Mouse (Mus musculus): ENCODE data around the gene Bckdhb. TPM values are rescaled to one million over a fixed set of nuclear protein-coding genes. Genes with fewer than 3 reads are reported as not detected.

Bckdhb gene
- polyA plus RNA-seq, 1 experiment from 2014 or later: 47.6 TPM

DNA sequence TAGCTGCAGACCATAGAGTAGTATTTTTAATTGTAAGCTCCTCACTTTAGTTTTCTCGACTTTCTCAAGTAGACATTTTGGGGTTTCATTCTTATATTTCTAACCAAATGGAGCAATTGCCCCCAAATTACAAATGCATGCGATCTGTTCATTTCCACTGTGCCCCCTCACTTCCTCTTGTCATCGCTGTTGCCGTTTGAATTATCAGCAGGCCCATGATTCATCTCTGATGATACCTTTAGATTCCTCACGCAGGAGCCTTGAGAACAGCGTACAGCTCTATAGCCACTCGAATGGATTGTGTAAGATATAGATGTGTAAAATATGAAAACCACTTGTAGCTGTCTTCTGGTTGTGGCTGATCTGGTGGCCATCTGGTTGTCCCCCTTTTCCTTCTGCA lies 183.6 kb downstream of the Bckdhb start:
- Histone ChIP-seq H3K27ac (ENCODE audit: low read depth) (no peak overlapping the region), H3K4me1 (ENCODE audit: insufficient read depth) (peaks cover 13% of the 10 kb centered on the region; the same call in 1 of the 2 replicates), H3K4me2 (no peak overlapping the region), H3K27me3 (ENCODE audit: insufficient read depth, low read length) (no peaks in the 10 kb centered on the region), H3K36me3 (ENCODE audit: insufficient read depth) (no peaks in the 10 kb centered on the region), H3K9me3 (ENCODE audit: low read depth, low read length) (no peaks in the 10 kb centered on the region), H3K9ac (no peak overlapping the region), H3K4me3 (ENCODE audit: low read depth, low read length) (no peak overlapping the region)
- WGBS: 74% methylated on average over 7 of the region's 7 CpGs
- ATAC-seq (ENCODE audit: insufficient read depth) (no peak), DNase-seq (no peak)
- TF ChIP-seq CTCF (IDR thresholded peaks at IDR 0.05; ENCODE audit: low read depth): no peak

DNA sequence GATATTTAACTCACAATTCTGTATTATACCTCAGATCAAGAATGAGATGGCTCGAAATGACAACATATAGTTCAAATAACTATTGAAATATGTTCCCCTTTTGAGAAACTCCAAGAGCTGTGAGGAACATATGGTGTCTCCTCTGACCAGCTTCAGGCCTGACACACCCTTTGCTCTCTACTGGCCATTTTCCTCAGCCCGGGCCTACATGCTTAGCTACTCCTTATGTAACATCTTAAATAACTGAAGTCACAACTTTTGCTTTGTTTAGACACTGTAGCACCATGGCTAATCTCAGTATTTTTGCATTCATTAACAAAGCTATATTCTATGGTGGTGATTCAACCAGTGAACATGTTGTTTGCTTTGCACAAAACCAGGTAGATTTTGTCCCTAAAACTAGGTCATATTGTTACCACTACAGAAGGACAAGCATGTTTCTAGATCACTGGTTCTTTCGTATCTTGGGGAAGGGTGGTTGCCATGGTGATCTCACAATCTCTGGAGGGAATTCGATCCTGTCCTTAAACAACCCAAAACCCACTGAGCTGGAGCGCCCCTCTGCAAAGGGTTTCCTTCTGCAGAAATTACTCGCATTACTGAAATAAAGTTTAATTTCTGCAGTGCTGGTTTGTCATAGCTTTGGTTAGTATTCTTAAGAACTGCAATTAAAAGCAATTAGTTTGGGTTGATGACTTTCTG lies 185.0 kb downstream of the Bckdhb start:
- H3K9ac ChIP-seq: no peak overlapping the region
- no peaks in the 10 kb centered on the region for H3K9me3 ChIP-seq (ENCODE audit: low read depth, low read length)
- H3K4me1 ChIP-seq (ENCODE audit: insufficient read depth): peaks cover 13% of the 10 kb centered on the region; the same call in 1 of the 2 replicates
- H3K36me3 ChIP-seq (ENCODE audit: insufficient read depth): no peaks in the 10 kb centered on the region
- TF ChIP-seq CTCF (IDR thresholded peaks at IDR 0.05; ENCODE audit: low read depth): no peak
- H3K4me2 ChIP-seq: no peak overlapping the region
- no peak overlapping the region for H3K27ac ChIP-seq (ENCODE audit: low read depth)
- 55% methylated on average over 6 of the region's 6 CpGs for WGBS
- H3K27me3 ChIP-seq (ENCODE audit: insufficient read depth, low read length): no peaks in the 10 kb centered on the region
- DNase-seq (no peak), ATAC-seq (ENCODE audit: insufficient read depth) (no peak)
- no peak overlapping the region for H3K4me3 ChIP-seq (ENCODE audit: low read depth, low read length)

DNA sequence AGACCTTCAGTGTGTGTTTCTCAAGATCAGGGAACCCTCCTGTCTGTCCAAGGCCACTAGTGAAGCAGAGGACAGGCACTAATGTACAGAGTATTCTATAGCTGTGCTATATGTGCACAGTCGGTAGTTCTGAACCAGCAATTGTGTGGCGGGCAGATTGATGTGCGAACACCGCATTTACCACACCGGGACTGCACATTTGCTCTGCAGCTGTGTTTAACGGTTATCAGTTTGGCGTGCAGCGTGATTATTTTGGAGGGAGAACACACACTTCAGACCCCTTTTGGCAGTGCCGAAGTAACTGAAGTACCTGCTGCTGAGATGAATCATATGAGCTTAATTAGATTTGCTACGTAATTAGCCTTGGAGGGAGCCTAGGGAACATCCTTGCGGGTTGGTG lies 185.7 kb downstream of the Bckdhb start:
- ATAC-seq (ENCODE audit: insufficient read depth) (peak; percentile 8; the same call in 1 of the 2 replicates), DNase-seq (no peak)
- Histone ChIP-seq H3K36me3 (ENCODE audit: insufficient read depth) (no peaks in the 10 kb centered on the region), H3K9ac (no peak overlapping the region), H3K4me2 (peak overlapping the region; percentile 40; the same call in 1 of the 2 replicates), H3K27me3 (ENCODE audit: insufficient read depth, low read length) (no peaks in the 10 kb centered on the region), H3K4me1 (ENCODE audit: insufficient read depth) (peaks cover 13% of the 10 kb centered on the region; the same call in 1 of the 2 replicates), H3K27ac (ENCODE audit: low read depth) (no peak overlapping the region), H3K4me3 (ENCODE audit: low read depth, low read length) (no peak overlapping the region), H3K9me3 (ENCODE audit: low read depth, low read length) (no peaks in the 10 kb centered on the region)
- TF ChIP-seq CTCF (IDR thresholded peaks at IDR 0.05; ENCODE audit: low read depth): no peak
- 25% methylated on average over 11 of the region's 11 CpGs for WGBS

- Histone ChIP-seq H3K9me3 (ENCODE audit: low read depth, low read length) (no peaks in the 10 kb centered on the region), H3K27me3 (ENCODE audit: insufficient read depth, low read length) (no peaks in the 10 kb centered on the region), H3K36me3 (ENCODE audit: insufficient read depth) (no peaks in the 10 kb centered on the region), H3K4me3 (ENCODE audit: low read depth, low read length) (no peak overlapping the region), H3K4me2 (peak overlapping the region; percentile 12; the same call in 1 of the 2 replicates), H3K27ac (ENCODE audit: low read depth) (no peak overlapping the region), H3K9ac (no peak overlapping the region), H3K4me1 (ENCODE audit: insufficient read depth) (peaks cover 9% of the 10 kb centered on the region; the same call in 1 of the 2 replicates)
- TF ChIP-seq CTCF (IDR thresholded peaks at IDR 0.05; ENCODE audit: low read depth): no peak
- DNase-seq: no peak
- ATAC-seq (ENCODE audit: insufficient read depth): no peak
- WGBS: 40% methylated on average over 1 of the region's 1 CpGs
Observed at GRCm38 (mm10) chr9:84112319-84112718, 187.4 kb downstream of the Bckdhb start.

- 49% methylated on average over 12 of the region's 12 CpGs for WGBS
- no peaks in the 10 kb centered on the region for H3K9me3 ChIP-seq (ENCODE audit: low read depth, low read length)
- 0 out of 2 replicates have a peak, but pooled peaks cover 5% of the 10 kb centered on the region for H3K4me1 ChIP-seq (ENCODE audit: insufficient read depth)
- ATAC-seq (ENCODE audit: insufficient read depth): peak; percentile 52; the same call in 1 of the 2 replicates
- DNase-seq: no peak
- no peak overlapping the region for H3K27ac ChIP-seq (ENCODE audit: low read depth)
- H3K4me2 ChIP-seq: peak overlapping the region; percentile 12; the same call in 1 of the 2 replicates
- TF ChIP-seq CTCF (IDR thresholded peaks at IDR 0.05; ENCODE audit: low read depth): no peak
- no peak overlapping the region for H3K4me3 ChIP-seq (ENCODE audit: low read depth, low read length)
- H3K9ac ChIP-seq: no peak overlapping the region
- H3K27me3 ChIP-seq (ENCODE audit: insufficient read depth, low read length): no peaks in the 10 kb centered on the region
- H3K36me3 ChIP-seq (ENCODE audit: insufficient read depth): no peaks in the 10 kb centered on the region
Observed at GRCm38 (mm10) chr9:84112842-84113568, 188.1 kb downstream of the Bckdhb start.

- no peak overlapping the region for H3K27ac ChIP-seq (ENCODE audit: low read depth)
- H3K36me3 ChIP-seq (ENCODE audit: insufficient read depth): no peaks in the 10 kb centered on the region
- no peak for ATAC-seq (ENCODE audit: insufficient read depth)
- H3K4me2 ChIP-seq: peak overlapping the region; percentile 53
- WGBS: 37% methylated on average over 13 of the region's 13 CpGs
- 0 out of 2 replicates have a peak, but pooled peaks cover 5% of the 10 kb centered on the region for H3K4me1 ChIP-seq (ENCODE audit: insufficient read depth)
- peak overlapping the region; percentile 22 for H3K4me3 ChIP-seq (ENCODE audit: low read depth, low read length)
- peak overlapping the region; percentile 16; the same call in 1 of the 2 replicates for H3K9ac ChIP-seq
- H3K9me3 ChIP-seq (ENCODE audit: low read depth, low read length): no peaks in the 10 kb centered on the region
- peak; percentile 48 for DNase-seq
- H3K27me3 ChIP-seq (ENCODE audit: insufficient read depth, low read length): no peaks in the 10 kb centered on the region
- TF ChIP-seq CTCF (IDR thresholded peaks at IDR 0.05; ENCODE audit: low read depth): no peak
Observed at GRCm38 (mm10) chr9:84114254-84114653, 189.3 kb downstream of the Bckdhb start.

DNA sequence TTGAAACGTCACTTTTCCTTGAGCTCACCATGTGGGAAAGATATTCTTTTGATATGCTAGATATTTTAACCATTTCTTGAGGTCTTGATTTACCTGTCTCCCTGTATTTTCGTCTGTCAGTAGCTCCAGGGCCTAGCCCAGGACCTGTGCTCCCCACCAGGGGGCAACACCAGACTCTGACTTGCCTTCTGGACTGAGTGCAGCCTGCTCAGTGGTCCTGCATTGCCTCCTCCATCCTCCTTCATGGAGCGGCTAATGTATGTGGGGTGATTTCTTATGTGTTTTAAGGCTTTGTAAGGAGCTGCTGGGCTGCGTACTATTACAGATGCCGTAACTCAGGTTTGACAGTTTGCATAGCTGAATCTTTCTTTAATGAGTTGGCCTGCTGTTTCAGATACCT lies 192.4 kb downstream of the Bckdhb start:
- Histone ChIP-seq H3K4me1 (ENCODE audit: insufficient read depth) (no peaks in the 10 kb centered on the region), H3K36me3 (ENCODE audit: insufficient read depth) (no peaks in the 10 kb centered on the region), H3K27ac (ENCODE audit: low read depth) (no peak overlapping the region), H3K27me3 (ENCODE audit: insufficient read depth, low read length) (no peaks in the 10 kb centered on the region), H3K9ac (no peak overlapping the region), H3K4me3 (ENCODE audit: low read depth, low read length) (no peak overlapping the region), H3K9me3 (ENCODE audit: low read depth, low read length) (no peaks in the 10 kb centered on the region), H3K4me2 (no peak overlapping the region)
- TF ChIP-seq CTCF (IDR thresholded peaks at IDR 0.05; ENCODE audit: low read depth): peak; percentile 53
- DNase-seq: peak; percentile 50
- WGBS: 62% methylated on average over 5 of the region's 5 CpGs
- ATAC-seq (ENCODE audit: insufficient read depth): no peak
